Mouse (Mus musculus): ENCODE measurements around the gene Nradd. TPM values are rescaled to one million over a fixed set of nuclear protein-coding genes. Genes with fewer than 3 reads are reported as not detected.

Nradd gene
- total RNA-seq, 2 experiments from 2014 or later = 2.2 to 2.9 TPM

GRCm38 (mm10) chr9:110617081-110617480 is 7.2 kb downstream of the Nradd start:
- DNase-seq (ENCODE audit: low spot score in 2 of 2) = no peak

- no peak for DNase-seq (ENCODE audit: low spot score in 2 of 2)
These were observed 12.8 kb downstream of the Nradd start for GRCm38 (mm10) chr9:110611471-110611870.

GRCm38 (mm10) chr9:110583521-110583920 is 40.7 kb downstream of the Nradd start:
- no peak for DNase-seq (ENCODE audit: low spot score in 2 of 2)

GRCm38 (mm10) chr9:110582161-110582560 is 42.1 kb downstream of the Nradd start:
- no peak for DNase-seq (ENCODE audit: low spot score in 2 of 2)

Small RNAs within 50 kb of the gene (microRNA-seq; reads per million reads assigned to microRNA genes)
- 0 reads per million in 2 experiments for gene Mir8107

Other genes with a start within 250 kb of the Nradd start
- 10 to 100 TPM; 53.1 to 55.5 TPM for gene Ptpn23, start 216.2 kb downstream of the Nradd start, total RNA-seq (2021)
- under 1 TPM in 1 of 2 experiments, not detected in 1; 0.51 TPM for gene Ngp, start 204.7 kb downstream of the Nradd start, total RNA-seq (2021)
- 10 to 100 TPM; 30.0 to 30.6 TPM for gene Klhl18, start 147.8 kb downstream of the Nradd start, total RNA-seq (2021)
- 1 to 10 TPM; 3.6 to 5.3 TPM for gene Kif9, start 147.5 kb downstream of the Nradd start, total RNA-seq (2021)
- gene Setd2, start 91.9 kb downstream of the Nradd start, total RNA-seq (2021) = 10 to 100 TPM; 60.2 to 61.9 TPM
- 10 to 100 TPM in 1 of 2 experiments, 1 to 10 TPM in 1; 9.6 to 12.2 TPM for gene Nbeal2, start 29.7 kb upstream of the Nradd start, total RNA-seq (2021)
- 10 to 100 TPM; 47.2 to 53.9 TPM for gene Ccdc12, start 32.1 kb upstream of the Nradd start, total RNA-seq (2021)
- not detected for gene Myl3, start 117.4 kb upstream of the Nradd start, total RNA-seq (2021)
- gene Pth1r, start 122.7 kb upstream of the Nradd start, total RNA-seq (2021) = 1 to 10 TPM; 5.3 to 6.9 TPM
- not detected for gene Prss42, start 173.7 kb upstream of the Nradd start, total RNA-seq (2021)
- gene Prss44, start 189.5 kb upstream of the Nradd start, total RNA-seq (2021) = not detected
- gene Prss43, start 202.2 kb upstream of the Nradd start, total RNA-seq (2021) = under 1 TPM in 1 of 2 experiments, not detected in 1; 0.28 TPM
- under 1 TPM; 0.47 to 0.60 TPM for gene Prss45, start 210.1 kb upstream of the Nradd start, total RNA-seq (2021)
- not detected for gene Prss46, start 220.1 kb upstream of the Nradd start, total RNA-seq (2021)
- gene Prss50, start 233.5 kb upstream of the Nradd start, total RNA-seq (2021) = 1 to 10 TPM; 1.1 to 2.1 TPM